Mouse (Mus musculus) forebrain, embryonic 10.5 days (tissue): ENCODE data around the gene Lrrc55. TPM values are rescaled to one million over a fixed set of nuclear protein-coding genes. Genes with fewer than 3 reads are reported as not detected.

ENCODE experiments used
- polyA plus RNA-seq: library from polyadenylated mRNA; unstranded; fragments of >200 nt; fragmentation: Nextera tagmentation; extraction: Ambion mirVana; gene quantifications from 2 replicates; pipeline ENCODE4 v1.2.1, GENCODE M21; 2016

The Lrrc55 gene
- polyA plus RNA-seq, 1 experiment from 2014 or later, result 0.30 TPM

Other genes with a start within 250 kb of the Lrrc55 start
- not detected in 2 replicates for gene Prg2, start 216.7 kb downstream of the Lrrc55 start, polyA plus RNA-seq
- not detected in 2 replicates for gene Prg3, start 209.0 kb downstream of the Lrrc55 start, polyA plus RNA-seq
- gene Ssrp1, start 160.0 kb downstream of the Lrrc55 start, polyA plus RNA-seq, result 433 and 446 TPM in 2 replicates
- 2.7 and 3.6 TPM in 2 replicates for gene P2rx3, start 159.7 kb downstream of the Lrrc55 start, polyA plus RNA-seq
- gene Tnks1bp1, start 149.2 kb downstream of the Lrrc55 start, polyA plus RNA-seq, result 26.6 and 36.1 TPM in 2 replicates
- 37.6 and 38.8 TPM in 2 replicates for gene Aplnr, start 61.0 kb downstream of the Lrrc55 start, polyA plus RNA-seq
- not detected in 2 replicates for gene Olfr987, start 142.1 kb upstream of the Lrrc55 start, polyA plus RNA-seq
- gene Olfr988, start 166.0 kb upstream of the Lrrc55 start, polyA plus RNA-seq, result not detected in 2 replicates
- not detected in 2 replicates for gene Olfr992, start 212.3 kb upstream of the Lrrc55 start, polyA plus RNA-seq
- gene Olfr993, start 217.7 kb upstream of the Lrrc55 start, polyA plus RNA-seq, result not detected in 2 replicates
- not detected in 2 replicates for gene Olfr994, start 239.3 kb upstream of the Lrrc55 start, polyA plus RNA-seq
- not detected in 2 replicates for gene Olfr995, start 246.4 kb upstream of the Lrrc55 start, polyA plus RNA-seq